Mouse (Mus musculus): ENCODE measurements around the gene Atp2b2.

Atp2b2 gene

GRCm38 (mm10) chr6:113855581-113855980, 186.8 kb downstream of the Atp2b2 start:
- no peak for DNase-seq

GRCm38 (mm10) chr6:113852318-113852717, 190.1 kb downstream of the Atp2b2 start:
- peak; percentile 42 to 60 for DNase-seq

GRCm38 (mm10) chr6:113849819-113850218, 192.6 kb downstream of the Atp2b2 start:
- no peak for DNase-seq

- DNase-seq = no peak
These were observed 193.8 kb downstream of the Atp2b2 start for GRCm38 (mm10) chr6:113848655-113849054.

- DNase-seq = no peak
These were observed 195.3 kb downstream of the Atp2b2 start for GRCm38 (mm10) chr6:113847092-113847491.

GRCm38 (mm10) chr6:113843248-113843647, 199.2 kb downstream of the Atp2b2 start:
- DNase-seq = no peak

GRCm38 (mm10) chr6:113838493-113838892, 203.9 kb downstream of the Atp2b2 start:
- no peak for DNase-seq

- DNase-seq = no peak
These were observed 204.7 kb downstream of the Atp2b2 start for GRCm38 (mm10) chr6:113837740-113838139.

- no peak for DNase-seq
These were observed 205.9 kb downstream of the Atp2b2 start for GRCm38 (mm10) chr6:113836545-113836944.

- DNase-seq = no peak
These were observed 211.9 kb downstream of the Atp2b2 start for GRCm38 (mm10) chr6:113830463-113830862.

GRCm38 (mm10) chr6:113827309-113827708, 215.1 kb downstream of the Atp2b2 start:
- no peak for DNase-seq

GRCm38 (mm10) chr6:113822417-113822816, 220.0 kb downstream of the Atp2b2 start:
- DNase-seq = peak; percentile 40 to 49

- no peak for DNase-seq
These were observed 225.7 kb downstream of the Atp2b2 start for GRCm38 (mm10) chr6:113816690-113817089.

- DNase-seq = no peak
These were observed 231.0 kb downstream of the Atp2b2 start for GRCm38 (mm10) chr6:113811462-113811861.

GRCm38 (mm10) chr6:113810667-113811066, 231.7 kb downstream of the Atp2b2 start:
- no peak for DNase-seq

GRCm38 (mm10) chr6:113806241-113806640, 236.2 kb downstream of the Atp2b2 start:
- DNase-seq = no peak

GRCm38 (mm10) chr6:113801233-113801632, 241.2 kb downstream of the Atp2b2 start:
- no peak for DNase-seq

GRCm38 (mm10) chr6:113799915-113800314, 242.5 kb downstream of the Atp2b2 start:
- no peak for DNase-seq

GRCm38 (mm10) chr6:113799349-113799748, 243.1 kb downstream of the Atp2b2 start:
- DNase-seq = no peak

- no peak for DNase-seq
These were observed 243.5 kb downstream of the Atp2b2 start for GRCm38 (mm10) chr6:113798921-113799320.

- peak; percentile 54 to 66 for DNase-seq
These were observed 247.1 kb downstream of the Atp2b2 start for GRCm38 (mm10) chr6:113795241-113795702.

GRCm38 (mm10) chr6:113792368-113792767, 250.0 kb downstream of the Atp2b2 start:
- DNase-seq = no peak

- DNase-seq = peak; percentile 34 to 48
These were observed 251.4 kb downstream of the Atp2b2 start for GRCm38 (mm10) chr6:113791012-113791411.

GRCm38 (mm10) chr6:113787459-113787968, 254.9 kb downstream of the Atp2b2 start:
- no peak for DNase-seq

- DNase-seq = no peak
These were observed 256.8 kb downstream of the Atp2b2 start for GRCm38 (mm10) chr6:113785658-113786057.

All from lung, adult 18-20 months (tissue).